Mouse (Mus musculus): Measurements from ENCODE around the gene Fam162a.

GRCm38 (mm10) chr16:36068356-36068755, 3.0 kb downstream of the Fam162a start:
- TF ChIP-seq EP300 (IDR thresholded peaks at IDR 0.05; ENCODE audit: insufficient read depth, low read depth, low read length) (no peak), CTCF (IDR thresholded peaks at IDR 0.05; ENCODE audit: low read depth, low read length) (no peak)

Measured in ES-Bruce4 (cell line).